16 mouse cellular contexts compared by ENCODE assay signal in the genomic region with DNA sequence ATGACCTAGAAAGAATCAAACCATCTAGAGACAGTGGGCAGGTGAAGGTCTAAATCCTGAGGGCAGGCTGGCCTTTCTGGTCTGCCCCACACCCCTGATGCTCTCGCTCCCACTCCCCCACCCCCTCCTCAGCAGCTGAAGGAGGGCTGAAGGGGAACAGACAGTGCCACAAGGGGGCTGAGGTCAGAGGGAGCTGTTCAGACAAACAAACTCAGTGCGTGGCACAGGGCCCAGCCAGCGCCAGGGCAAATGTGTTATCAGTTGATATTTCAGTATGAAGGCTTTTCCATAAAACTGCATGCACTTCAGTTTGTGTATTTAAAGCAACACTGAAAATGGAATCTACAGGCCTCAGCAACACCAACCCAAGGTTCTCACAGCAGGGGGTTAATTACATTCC.
DNase-seq lines count a peak whose midpoint lies in the region; ATAC-seq and TF ChIP-seq lines count a peak whose summit lies in the region.
"Had no signal": no experiment of that assay in that cellular context is flagged by ENCODE, and none has a peak within 500 bp of the region (broad histone marks: within the 10 kb centered on the region; RNA-seq: fewer than 3 reads in every experiment).

No protein-coding gene starts in this region.

- no peaks in the 10 kb centered on the region for H3K9me3 ChIP-seq in hindbrain, embryonic 12.5 days (replicated peaks)
- no peaks in the 10 kb centered on the region for H3K9me3 ChIP-seq in hindbrain, embryonic 14.5 days (ENCODE audit: control insufficient read depth, low read length)
- no peaks in the 10 kb centered on the region for H3K9me3 ChIP-seq in midbrain, postnatal 0 days (ENCODE audit: low read length)
- H3K9me3 ChIP-seq: liver, embryonic 13.5 days; midbrain, embryonic 12.5 days had no signal

- H3K4me3 ChIP-seq in hindbrain, embryonic 12.5 days, result no peak overlapping the region
- H3K4me3 ChIP-seq in hindbrain, embryonic 14.5 days (replicated peaks; ENCODE audit: low read length), result no peak overlapping the region
- no peak overlapping the region for H3K4me3 ChIP-seq in midbrain, postnatal 0 days (ENCODE audit: low read depth, low read length)
- H3K4me3 ChIP-seq: liver, embryonic 13.5 days; midbrain, embryonic 12.5 days had no signal

- DNase-seq in adrenal gland, postnatal 36 days, result peak; percentile 22
- no peak for DNase-seq in adrenal gland, adult 8-10 months
- no peak for DNase-seq in hindbrain, embryonic 14.5 days (ENCODE audit: low spot score)
- peak; percentile 37 for DNase-seq in R1 (ENCODE audit: low read depth, low spot score)
- DNase-seq in midbrain, postnatal 0 days (ENCODE audit: low spot score), result peak; percentile 18
- no peak for DNase-seq in cerebellum, postnatal 36 days
- no peak for DNase-seq in lung, postnatal 14 days
- DNase-seq: cerebellum, adult 11-12 months; gastrocnemius, postnatal 25 days; kidney, postnatal 14 days; liver, embryonic 13.5 days; right cerebral cortex, postnatal 14 days had no signal

- no peak overlapping the region for H3K9ac ChIP-seq in hindbrain, embryonic 12.5 days
- no peak overlapping the region for H3K9ac ChIP-seq in hindbrain, embryonic 14.5 days
- H3K9ac ChIP-seq in midbrain, postnatal 0 days (replicated peaks; ENCODE audit: low read length, poor library complexity, severe bottlenecking), result no peak overlapping the region
- H3K9ac ChIP-seq: liver, embryonic 13.5 days; midbrain, embryonic 12.5 days had no signal

- peak overlapping the region; percentile 23; the same call in 1 of the 2 replicates for H3K27ac ChIP-seq in hindbrain, embryonic 12.5 days
- H3K27ac ChIP-seq in hindbrain, embryonic 14.5 days, result no peak overlapping the region
- no peak overlapping the region for H3K27ac ChIP-seq in midbrain, postnatal 0 days (ENCODE audit: low read depth, low read length)
- H3K27ac ChIP-seq: liver, embryonic 13.5 days; midbrain, embryonic 12.5 days had no signal

- ATAC-seq in hindbrain, embryonic 12.5 days (ENCODE audit: low FRiP score), result no peak
- ATAC-seq in hindbrain, embryonic 14.5 days (ENCODE audit: low FRiP score), result no peak
- no peak for ATAC-seq in midbrain, postnatal 0 days (ENCODE audit: low FRiP score)
- ATAC-seq: intestine, postnatal 0 days; lung, postnatal 0 days had no signal

- 23% methylated on average over 3 of the region's 3 CpGs for WGBS in hindbrain, embryonic 12.5 days
- WGBS in hindbrain, embryonic 14.5 days, result 18% methylated on average over 3 of the region's 3 CpGs
- 33% methylated on average over 3 of the region's 3 CpGs for WGBS in midbrain, postnatal 0 days

- H3K4me2 ChIP-seq in hindbrain, embryonic 12.5 days (replicated peaks), result no peak overlapping the region
- H3K4me2 ChIP-seq in hindbrain, embryonic 14.5 days (replicated peaks), result no peak overlapping the region
- no peak overlapping the region for H3K4me2 ChIP-seq in midbrain, postnatal 0 days (ENCODE audit: low read depth, low read length, poor library complexity, severe bottlenecking)
- H3K4me2 ChIP-seq: liver, embryonic 13.5 days; midbrain, embryonic 12.5 days had no signal

- peak; percentile 9; the same call in 1 of the 2 replicates for TF ChIP-seq CTCF in midbrain, postnatal 0 days (IDR thresholded peaks at IDR 0.05)

- no peaks in the 10 kb centered on the region for H3K27me3 ChIP-seq in hindbrain, embryonic 12.5 days
- H3K27me3 ChIP-seq in hindbrain, embryonic 14.5 days (ENCODE audit: control insufficient read depth, insufficient read depth, low read length), result no peaks in the 10 kb centered on the region
- no peaks in the 10 kb centered on the region for H3K27me3 ChIP-seq in midbrain, postnatal 0 days (ENCODE audit: insufficient read depth, low read length)
- H3K27me3 ChIP-seq: liver, embryonic 13.5 days; midbrain, embryonic 12.5 days had no signal

- no peaks in the 10 kb centered on the region for H3K36me3 ChIP-seq in hindbrain, embryonic 12.5 days
- no peaks in the 10 kb centered on the region for H3K36me3 ChIP-seq in hindbrain, embryonic 14.5 days (replicated peaks; ENCODE audit: control insufficient read depth, insufficient read depth)
- no peaks in the 10 kb centered on the region for H3K36me3 ChIP-seq in midbrain, postnatal 0 days (ENCODE audit: insufficient read depth, low read length)
- H3K36me3 ChIP-seq: liver, embryonic 13.5 days had no signal

- H3K4me1 ChIP-seq in hindbrain, embryonic 12.5 days, result peaks cover 10% of the 10 kb centered on the region
- no peaks in the 10 kb centered on the region for H3K4me1 ChIP-seq in hindbrain, embryonic 14.5 days (replicated peaks; ENCODE audit: control insufficient read depth, insufficient read depth, low read length)
- no peaks in the 10 kb centered on the region for H3K4me1 ChIP-seq in midbrain, postnatal 0 days (ENCODE audit: insufficient read depth, low read length)
- H3K4me1 ChIP-seq: liver, embryonic 13.5 days had no signal

Comparison
In these comparisons a context has a peak if more than half of its experiments do, and no peak if none do; other contexts are left out.
1. DNase-seq: peak in adrenal gland, postnatal 36 days (2 of 2), R1 (single experiment) and midbrain, postnatal 0 days (single experiment); none in adrenal gland, adult 8-10 months (single experiment), hindbrain, embryonic 14.5 days (single experiment), cerebellum, postnatal 36 days (0 of 2) and lung, postnatal 14 days (single experiment).